Mouse (Mus musculus): ENCODE data around the gene Ift20. TPM values are rescaled to one million over a fixed set of nuclear protein-coding genes. Genes with fewer than 3 reads are reported as not detected.
A peak's percentile ranks its signal among the peaks of the same experiment; 100 is the strongest.

The Ift20 gene
- total and polyA plus RNA-seq, 2 experiments from 2014 or later: 106 to 124 TPM

DNA sequence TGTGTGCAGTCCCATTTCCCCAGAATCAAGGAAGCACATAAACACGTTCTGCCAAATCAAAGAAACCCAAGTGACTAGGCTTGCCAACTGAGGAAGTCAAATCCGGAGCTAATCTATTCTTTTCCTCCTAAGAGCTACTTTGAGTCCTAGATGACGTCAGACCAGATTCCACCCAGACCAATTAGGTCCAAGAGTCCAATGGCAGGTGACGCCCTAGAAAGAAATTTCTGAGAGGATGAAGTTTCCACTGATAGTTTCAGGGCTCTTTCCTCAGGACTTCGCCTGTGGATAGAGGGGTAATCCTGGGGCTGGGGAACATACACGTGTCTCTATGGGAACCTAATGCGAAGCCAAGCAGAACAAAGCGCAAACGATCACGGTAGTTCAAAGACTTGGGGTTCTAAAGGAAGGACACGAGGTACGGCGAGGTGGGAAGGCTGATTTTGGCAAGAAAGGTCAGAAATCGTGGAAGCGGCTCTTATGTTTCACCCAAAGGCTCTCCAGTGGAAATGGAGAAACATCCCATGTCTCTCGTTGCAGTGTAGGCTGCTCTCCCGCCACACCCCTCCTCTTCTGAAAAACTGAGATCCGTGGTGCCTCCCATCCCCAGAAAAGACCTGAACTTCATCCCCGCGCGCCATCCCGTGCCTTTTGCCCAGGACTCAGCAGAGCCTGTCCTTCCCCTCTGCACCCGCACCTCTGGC, 633 bp upstream of the Ift20 start:
- Histone ChIP-seq H3K27me3 (ENCODE audit: insufficient read depth, low read length) (no peaks in the 10 kb centered on the region), H3K9me3 (ENCODE audit: low read length) (no peaks in the 10 kb centered on the region), H3K4me2 (ENCODE audit: low read depth) (peak overlapping the region; percentile 64), H3K9ac (peak overlapping the region; percentile 68), H3K4me3 (ENCODE audit: low read depth, low read length) (peak overlapping the region; percentile 65), H3K4me1 (ENCODE audit: insufficient read depth) (peaks cover 10% of the 10 kb centered on the region), H3K27ac (ENCODE audit: low read depth, low read length) (peak overlapping the region; percentile 87), H3K36me3 (ENCODE audit: insufficient read depth) (peaks cover 16% of the 10 kb centered on the region)
- TF ChIP-seq CTCF (IDR thresholded peaks at IDR 0.05; ENCODE audit: low read depth): no peak
- peak; percentile 41 for DNase-seq
- WGBS: under 1% methylated on average over 23 of the region's 23 CpGs
- peak; percentile 58 for ATAC-seq

GRCm38 (mm10) chr11:78536690-78537084, 526 bp downstream of the Ift20 start:
- ATAC-seq: no peak
- Histone ChIP-seq H3K9me3 (ENCODE audit: low read length) (no peaks in the 10 kb centered on the region), H3K27ac (ENCODE audit: low read depth, low read length) (peak overlapping the region; percentile 85), H3K4me3 (ENCODE audit: low read depth, low read length) (peak overlapping the region; percentile 65), H3K36me3 (ENCODE audit: insufficient read depth) (peaks cover 21% of the 10 kb centered on the region), H3K27me3 (ENCODE audit: insufficient read depth, low read length) (no peaks in the 10 kb centered on the region), H3K9ac (peak overlapping the region; percentile 75), H3K4me1 (ENCODE audit: insufficient read depth) (peaks cover 10% of the 10 kb centered on the region), H3K4me2 (ENCODE audit: low read depth) (peak overlapping the region; percentile 77)
- TF ChIP-seq CTCF (IDR thresholded peaks at IDR 0.05; ENCODE audit: low read depth): no peak
- 3% methylated on average over 14 of the region's 14 CpGs for WGBS
- no peak for DNase-seq

DNA sequence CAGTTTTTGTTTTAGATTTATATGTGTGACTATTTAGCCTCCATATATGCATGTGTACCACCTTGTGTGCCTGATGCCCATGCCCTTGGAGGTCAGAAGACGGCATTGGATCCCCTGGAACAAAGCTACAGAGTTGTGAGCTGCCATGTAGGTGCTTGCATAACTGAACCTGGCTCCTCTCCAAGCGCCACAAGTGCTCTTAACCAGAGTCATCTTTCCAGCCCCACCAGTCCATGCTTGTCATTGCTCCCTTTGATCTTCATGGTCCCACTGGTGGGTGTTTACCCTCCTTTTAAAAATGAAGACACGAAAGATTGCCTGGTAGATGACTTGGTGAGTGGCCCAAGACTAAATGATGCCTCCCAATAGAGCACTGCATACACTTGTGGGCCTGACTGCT, 4.2 kb downstream of the Ift20 start:
- 91% methylated on average over 3 of the region's 3 CpGs for WGBS
- Histone ChIP-seq H3K9ac (no peak overlapping the region), H3K36me3 (ENCODE audit: insufficient read depth) (peaks cover 36% of the 10 kb centered on the region), H3K27me3 (ENCODE audit: insufficient read depth, low read length) (no peaks in the 10 kb centered on the region), H3K4me3 (ENCODE audit: low read depth, low read length) (no peak overlapping the region), H3K9me3 (ENCODE audit: low read length) (no peaks in the 10 kb centered on the region), H3K4me1 (ENCODE audit: insufficient read depth) (no peaks in the 10 kb centered on the region), H3K4me2 (ENCODE audit: low read depth) (no peak overlapping the region), H3K27ac (ENCODE audit: low read depth, low read length) (no peak overlapping the region)
- DNase-seq (no peak), ATAC-seq (no peak)
- TF ChIP-seq CTCF (IDR thresholded peaks at IDR 0.05; ENCODE audit: low read depth): no peak

- H3K9ac ChIP-seq: no peak overlapping the region
- H3K9me3 ChIP-seq (ENCODE audit: low read length): no peaks in the 10 kb centered on the region
- no peak; the same call in 1 of the 2 replicates for ATAC-seq
- H3K4me1 ChIP-seq (ENCODE audit: insufficient read depth): 0 out of 2 replicates have a peak, but pooled peaks cover 5% of the 10 kb centered on the region
- DNase-seq: peak; percentile 35
- no peaks in the 10 kb centered on the region for H3K27me3 ChIP-seq (ENCODE audit: insufficient read depth, low read length)
- H3K4me2 ChIP-seq (ENCODE audit: low read depth): no peak overlapping the region
- 92% methylated on average over 7 of the region's 7 CpGs for WGBS
- H3K4me3 ChIP-seq (ENCODE audit: low read depth, low read length): no peak overlapping the region
- TF ChIP-seq CTCF (IDR thresholded peaks at IDR 0.05; ENCODE audit: low read depth): peak; percentile 42
- H3K27ac ChIP-seq (ENCODE audit: low read depth, low read length): no peak overlapping the region
- H3K36me3 ChIP-seq (ENCODE audit: insufficient read depth): peaks cover 28% of the 10 kb centered on the region
Observed at GRCm38 (mm10) chr11:78544449-78545111, 8.4 kb downstream of the Ift20 start.

- 67% methylated on average over 8 of the region's 8 CpGs for WGBS
- ATAC-seq: no peak
Observed at GRCm38 (mm10) chr11:78545181-78545580, 9.0 kb downstream of the Ift20 start.

GRCm38 (mm10) chr11:78547718-78548460, 11.7 kb downstream of the Ift20 start:
- no peak for ATAC-seq
- H3K27me3 ChIP-seq (ENCODE audit: insufficient read depth, low read length): no peaks in the 10 kb centered on the region
- TF ChIP-seq CTCF (IDR thresholded peaks at IDR 0.05; ENCODE audit: low read depth): no peak
- 82% methylated on average over 2 of the region's 2 CpGs for WGBS
- DNase-seq: peak; percentile 23
- no peaks in the 10 kb centered on the region for H3K9me3 ChIP-seq (ENCODE audit: low read length)
- peaks cover 9% of the 10 kb centered on the region; the same call in 1 of the 2 replicates for H3K4me1 ChIP-seq (ENCODE audit: insufficient read depth)
- H3K4me2 ChIP-seq (ENCODE audit: low read depth): no peak overlapping the region
- H3K27ac ChIP-seq (ENCODE audit: low read depth, low read length): no peak overlapping the region
- no peak overlapping the region for H3K4me3 ChIP-seq (ENCODE audit: low read depth, low read length)
- H3K36me3 ChIP-seq (ENCODE audit: insufficient read depth): peaks cover 11% of the 10 kb centered on the region; the same call in 1 of the 2 replicates
- no peak overlapping the region for H3K9ac ChIP-seq

More at GRCm38 (mm10) chr11:78545181-78545580, 9.0 kb downstream of the Ift20 start:
- H3K9me3 ChIP-seq (ENCODE audit: low read length): no peaks in the 10 kb centered on the region
- no peak for DNase-seq
- H3K9ac ChIP-seq: no peak overlapping the region
- H3K27ac ChIP-seq (ENCODE audit: low read depth, low read length): no peak overlapping the region
- 0 out of 2 replicates have a peak, but pooled peaks cover 6% of the 10 kb centered on the region for H3K4me1 ChIP-seq (ENCODE audit: insufficient read depth)
- no peak overlapping the region for H3K4me2 ChIP-seq (ENCODE audit: low read depth)
- peaks cover 24% of the 10 kb centered on the region for H3K36me3 ChIP-seq (ENCODE audit: insufficient read depth)
- H3K27me3 ChIP-seq (ENCODE audit: insufficient read depth, low read length): no peaks in the 10 kb centered on the region
- TF ChIP-seq CTCF (IDR thresholded peaks at IDR 0.05; ENCODE audit: low read depth): no peak
- H3K4me3 ChIP-seq (ENCODE audit: low read depth, low read length): no peak overlapping the region
